Mouse (Mus musculus) embryonic facial prominence, embryonic 11.5 days (tissue): Measurements from ENCODE around the gene Syvn1. TPM values are rescaled to one million over a fixed set of nuclear protein-coding genes. Genes with fewer than 3 reads are reported as not detected.

Source experiments
- ATAC-seq: fragments of 200-750 bp; cut with Nextera tagmentation; replicated peaks from 2 replicates; pipeline ENCODE4 v1.8.0; 2017; ENCODE audit warnings: low read depth; ENCODE audit not compliant: insufficient number of reproducible peaks, low FRiP score, low TSS enrichment
- DNase-seq: peaks from one replicate; pipeline ENCODE4 v3.0.0-alpha.2; 2015; ENCODE audit warnings: low spot score
- H3K27ac ChIP-seq: fragments of 300-500 bp; sonication (generic); replicated peaks from 2 replicates; pipeline ENCODE4 v1.5.1; 2014; ENCODE audit warnings: mild to moderate bottlenecking, low read depth, low read length, control low read depth
- H3K27me3 ChIP-seq: fragments of 300-500 bp; sonication (generic); 2 replicates; pipeline ENCODE4 v1.6.1; 2014; ENCODE audit warnings: mild to moderate bottlenecking, low read length, moderate library complexity, mixed read lengths; ENCODE audit not compliant: control insufficient read depth, insufficient read depth
- H3K36me3 ChIP-seq: fragments of 300-500 bp; sonication (generic); replicated peaks from 2 replicates; pipeline ENCODE4 v1.6.1; 2014; ENCODE audit warnings: low read depth, mild to moderate bottlenecking, low read length, moderate library complexity, mixed read lengths; ENCODE audit not compliant: control insufficient read depth, insufficient read depth
- H3K4me1 ChIP-seq: fragments of 300-500 bp; sonication (generic); 2 replicates; pipeline ENCODE4 v1.6.1; 2014; ENCODE audit warnings: low read length, mixed read lengths; ENCODE audit not compliant: control insufficient read depth, insufficient read depth
- H3K4me2 ChIP-seq: fragments of 300-500 bp; sonication (generic); 2 replicates; pipeline ENCODE4 v1.6.1; 2014; ENCODE audit warnings: low read depth, mild to moderate bottlenecking, control low read depth, low read length, moderate library complexity
- H3K4me3 ChIP-seq: fragments of 300-500 bp; sonication (generic); 2 replicates; pipeline ENCODE4 v1.5.1; 2014; ENCODE audit warnings: low read depth, low read length, control low read depth
- H3K9ac ChIP-seq: fragments of 300-500 bp; sonication (generic); replicated peaks from 2 replicates; pipeline ENCODE4 v1.6.1; 2014; ENCODE audit warnings: mild to moderate bottlenecking, control low read depth, low read length
- H3K9me3 ChIP-seq: fragments of 300-500 bp; sonication (generic); replicated peaks from 2 replicates; pipeline ENCODE4 v1.6.1; 2016; ENCODE audit warnings: mild to moderate bottlenecking, low read length, inconsistent platforms, mixed read lengths; ENCODE audit not compliant: control insufficient read depth
- WGBS: fragments of 180-500 bp; shearing (Covaris S2); extraction: QIAGEN DNeasy Blood & Tissue Kit; methylation state at CpG from one replicate; pipeline ENCODE4 v1.1.7; 2014; 5-methylcytosine and 5-hydroxymethylcytosine counted together
- polyA plus RNA-seq: library from polyadenylated mRNA; unstranded; fragments of >200 nt; fragmentation: Nextera tagmentation; extraction: Ambion mirVana; gene quantifications from 2 replicates; pipeline ENCODE4 v1.2.1, GENCODE M21; 2014

Syvn1 gene
- polyA plus RNA-seq, 1 experiment from 2014 or later = 18.8 TPM

DNA sequence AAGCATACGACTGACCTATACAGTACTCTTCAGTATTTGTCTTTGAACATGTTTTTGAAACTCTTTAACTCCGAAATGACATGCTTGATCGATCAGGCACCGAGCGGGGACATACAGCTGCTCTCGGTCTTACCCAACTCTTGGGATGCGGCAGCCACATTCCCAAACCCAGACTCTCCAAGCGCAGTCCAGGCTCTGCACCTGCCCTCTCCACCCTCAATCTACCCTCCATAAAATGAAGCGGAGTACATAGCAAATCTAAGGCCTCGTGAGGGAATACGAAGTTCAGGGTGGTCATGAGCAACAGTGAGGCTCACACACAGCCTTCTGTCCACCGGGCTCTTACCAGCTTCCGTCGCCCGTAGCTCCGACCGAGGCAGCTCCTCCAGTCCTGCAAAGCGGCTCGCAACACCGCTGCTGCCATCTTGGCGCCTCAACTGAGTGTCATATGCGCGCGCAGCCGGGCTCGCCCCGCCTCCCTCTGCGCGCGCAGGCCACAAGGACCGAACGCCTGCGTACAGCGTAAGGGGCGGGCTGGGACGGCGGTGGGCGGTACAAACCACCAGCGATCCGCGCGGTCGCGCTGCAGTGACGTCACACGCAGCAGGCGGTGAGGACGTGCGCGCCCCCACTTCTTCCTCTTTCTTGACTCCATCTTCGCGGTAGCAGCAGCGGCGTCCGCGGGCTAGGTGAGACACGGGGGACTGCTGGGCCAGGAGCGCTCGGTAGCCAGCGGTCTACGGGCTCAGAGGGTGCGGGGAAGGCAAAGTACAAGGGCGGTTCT, 11.1 kb downstream of the Syvn1 start, which contains the start of the genes Mrpl49 and Fau:
Mrpl49 (minus strand) TSS at position 473 of the 784 bp plus-strand sequence.
Fau (plus strand) TSS at position 532 of the 784 bp plus-strand sequence.
- peak within 1 kb of the TSS; percentile 87 for H3K9ac ChIP-seq
- H3K27me3 ChIP-seq = no peaks in the 10 kb centered on the region
- H3K9me3 ChIP-seq = no peaks in the 10 kb centered on the region
- under 1% methylated on average over 61 of the region's 63 CpGs for WGBS
- H3K36me3 ChIP-seq = peaks cover 5% of the 10 kb centered on the region
- peak; percentile 77 for ATAC-seq
- peak; percentile 98 for DNase-seq
- peaks cover 4% of the 10 kb centered on the region for H3K4me1 ChIP-seq
- H3K27ac ChIP-seq = peak within 1 kb of the TSS; percentile 48; the same call in 1 of the 2 replicates
- peak within 1 kb of the TSS; percentile 70 for H3K4me2 ChIP-seq
- H3K4me3 ChIP-seq = peak within 1 kb of the TSS; percentile 86

DNA sequence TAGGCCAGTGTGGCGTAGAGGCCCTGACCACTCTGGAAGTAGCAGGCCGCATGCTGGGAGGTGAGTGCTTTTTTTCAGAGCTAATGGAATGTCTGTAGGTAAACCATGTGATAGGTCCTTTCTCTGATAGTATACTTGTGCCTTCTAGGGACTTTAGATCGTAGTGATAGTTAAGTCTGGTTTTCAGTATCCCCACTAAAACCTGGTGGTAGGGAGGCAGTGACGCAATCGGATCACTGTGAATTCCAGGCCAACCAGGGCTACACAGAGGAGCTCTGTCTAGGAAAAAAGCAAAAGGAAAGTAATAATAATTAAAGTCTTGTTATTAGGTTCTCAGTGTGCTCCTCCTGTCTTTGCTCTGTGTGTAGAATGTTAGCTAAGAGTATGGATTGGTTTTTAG, 12.1 kb downstream of the Syvn1 start:
- 38% methylated on average over 5 of the region's 5 CpGs for WGBS
- H3K9me3 ChIP-seq = no peaks in the 10 kb centered on the region
- peak overlapping the region; percentile 86 for H3K4me3 ChIP-seq
- DNase-seq (no peak), ATAC-seq (no peak)
- peaks cover 4% of the 10 kb centered on the region for H3K36me3 ChIP-seq
- no peak overlapping the region for H3K27ac ChIP-seq
- H3K4me2 ChIP-seq = peak overlapping the region; percentile 70
- H3K9ac ChIP-seq = peak overlapping the region; percentile 87
- H3K4me1 ChIP-seq = peaks cover 6% of the 10 kb centered on the region
- H3K27me3 ChIP-seq = no peaks in the 10 kb centered on the region

- Histone ChIP-seq H3K27me3 (no peaks in the 10 kb centered on the region), H3K4me3 (peak overlapping the region; percentile 86), H3K4me1 (peaks cover 6% of the 10 kb centered on the region), H3K9ac (peak overlapping the region; percentile 87; the same call in 1 of the 2 replicates), H3K9me3 (no peaks in the 10 kb centered on the region), H3K27ac (no peak overlapping the region), H3K36me3 (no peaks in the 10 kb centered on the region; the same call in none of the 2 replicates), H3K4me2 (peak overlapping the region; percentile 70)
- DNase-seq (no peak), ATAC-seq (no peak)
- 84% methylated on average over 5 of the region's 5 CpGs for WGBS
These were observed 12.6 kb downstream of the Syvn1 start for GRCm38 (mm10) chr19:6058966-6059365.

GRCm38 (mm10) chr19:6061021-6061533, 14.7 kb downstream of the Syvn1 start, which contains the start of gene Znhit2:
Gene Znhit2, plus strand, starts transcription at chr19:6061192.
- Histone ChIP-seq H3K4me3 (peak within 1 kb of the TSS; percentile 89), H3K4me2 (peak within 1 kb of the TSS; percentile 95), H3K4me1 (peaks cover 6% of the 10 kb centered on the region), H3K27me3 (no peaks in the 10 kb centered on the region), H3K27ac (peak within 1 kb of the TSS; percentile 93), H3K36me3 (no peaks in the 10 kb centered on the region; the same call in 1 of the 2 replicates), H3K9me3 (no peaks in the 10 kb centered on the region), H3K9ac (peak within 1 kb of the TSS; percentile 92)
- DNase-seq (peak; percentile 97), ATAC-seq (peak; percentile 48)
- under 1% methylated on average over 58 of the region's 58 CpGs for WGBS

DNA sequence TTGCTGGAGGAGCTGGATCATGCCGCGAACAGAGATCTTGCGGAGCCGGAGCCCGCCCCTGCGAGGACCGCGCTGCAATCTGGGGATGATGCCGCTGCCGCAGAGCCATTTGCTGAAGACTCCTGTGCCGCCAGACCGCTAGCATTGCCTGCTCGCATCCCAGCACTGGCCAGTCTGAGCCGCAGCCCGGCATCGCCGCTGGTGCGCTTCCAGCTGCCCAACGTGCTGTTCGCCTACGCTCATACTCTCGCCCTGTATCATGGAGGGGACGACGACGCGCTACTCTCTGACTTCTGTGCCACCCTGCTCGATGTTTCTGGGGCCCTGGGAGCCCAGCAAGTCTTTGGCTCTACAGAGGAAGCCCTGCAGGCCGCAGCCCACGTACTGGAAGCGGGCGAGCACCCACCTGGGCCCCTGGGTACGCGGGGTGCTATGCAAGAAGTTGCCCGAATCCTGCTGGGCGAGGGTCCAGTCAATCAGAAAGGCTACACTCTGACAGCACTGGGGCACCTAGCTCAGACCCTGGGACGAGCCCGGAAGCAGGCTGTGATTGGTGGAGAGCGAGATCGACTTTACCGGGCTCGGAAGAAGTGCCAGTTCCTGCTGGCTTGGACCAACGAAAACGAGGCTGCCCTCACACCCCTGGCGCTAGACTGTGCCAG, 15.4 kb downstream of the Syvn1 start:
- no peak for ATAC-seq

GRCm38 (mm10) chr19:6062418-6062817, 16.0 kb downstream of the Syvn1 start:
- Histone ChIP-seq H3K27ac (no peak overlapping the region), H3K9ac (peak overlapping the region; percentile 92), H3K36me3 (no peaks in the 10 kb centered on the region; the same call in 1 of the 2 replicates), H3K4me2 (peak overlapping the region; percentile 95), H3K27me3 (no peaks in the 10 kb centered on the region), H3K4me1 (peaks cover 8% of the 10 kb centered on the region), H3K4me3 (peak overlapping the region; percentile 89), H3K9me3 (no peaks in the 10 kb centered on the region)
- ATAC-seq (no peak), DNase-seq (no peak)
- WGBS = 69% methylated on average over 5 of the region's 5 CpGs

More for the DNA sequence above, 15.4 kb downstream of the Syvn1 start:
- no peaks in the 10 kb centered on the region for H3K27me3 ChIP-seq
- peak overlapping the region; percentile 92 for H3K9ac ChIP-seq
- H3K4me2 ChIP-seq = peak overlapping the region; percentile 95
- no peaks in the 10 kb centered on the region; the same call in 1 of the 2 replicates for H3K36me3 ChIP-seq
- H3K27ac ChIP-seq = peak overlapping the region; percentile 93
- no peaks in the 10 kb centered on the region for H3K9me3 ChIP-seq
- peak; percentile 39 for DNase-seq
- peak overlapping the region; percentile 89 for H3K4me3 ChIP-seq
- H3K4me1 ChIP-seq = peaks cover 7% of the 10 kb centered on the region
- WGBS = 2% methylated on average over 44 of the region's 44 CpGs

DNA sequence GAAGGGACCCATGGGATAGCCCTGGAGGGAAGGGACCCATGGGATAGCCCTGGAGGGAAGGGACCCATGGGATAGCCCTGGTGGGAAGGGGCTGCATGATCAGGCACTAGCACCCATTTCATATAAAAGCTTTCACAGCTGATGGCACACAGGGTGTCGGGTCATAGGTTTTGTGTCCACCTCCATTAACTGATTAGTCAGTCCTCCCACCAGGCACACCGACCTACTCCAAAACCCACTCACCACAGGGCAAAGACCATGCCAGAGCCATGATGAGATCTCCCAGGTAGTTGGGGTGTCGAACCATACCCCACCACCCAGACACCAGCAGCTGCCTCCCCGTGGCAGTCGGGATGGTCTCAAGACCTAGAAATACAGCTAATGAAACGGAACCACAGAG, 16.7 kb downstream of the Syvn1 start:
- H3K4me1 ChIP-seq = peaks cover 8% of the 10 kb centered on the region
- H3K27ac ChIP-seq = no peak overlapping the region
- ATAC-seq (no peak), DNase-seq (no peak)
- 94% methylated on average over 6 of the region's 6 CpGs for WGBS
- no peak overlapping the region for H3K4me3 ChIP-seq
- H3K4me2 ChIP-seq = no peak overlapping the region
- no peak overlapping the region for H3K9ac ChIP-seq
- no peaks in the 10 kb centered on the region for H3K27me3 ChIP-seq
- H3K36me3 ChIP-seq = no peaks in the 10 kb centered on the region; the same call in 1 of the 2 replicates
- H3K9me3 ChIP-seq = no peaks in the 10 kb centered on the region
